In the genomic region with DNA sequence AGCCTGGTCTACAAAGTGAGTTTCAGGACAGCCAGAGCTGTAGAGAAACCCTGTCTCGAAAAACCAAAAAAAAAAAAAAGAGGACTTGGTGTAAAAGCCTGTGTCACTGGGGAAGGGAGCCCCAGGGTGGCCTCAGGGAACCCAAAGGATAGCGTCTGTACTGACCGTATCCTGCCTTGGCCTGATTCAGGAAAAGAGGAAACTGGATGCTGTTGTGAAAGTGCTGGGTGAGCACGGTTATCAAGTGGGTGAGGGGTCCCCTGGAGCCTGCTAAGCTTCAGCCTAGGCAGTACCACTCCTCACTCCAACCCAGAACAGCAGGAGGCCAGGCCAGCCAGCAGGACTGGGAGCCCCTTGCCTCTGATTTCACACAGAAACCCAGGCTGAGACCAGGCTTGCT, we compare ENCODE assay signal across 10 mouse cellular contexts. TPM values are rescaled to one million over a fixed set of nuclear protein-coding genes. Genes with fewer than 3 reads are reported as not detected.
DNase-seq lines count a peak whose midpoint lies in the region; ATAC-seq lines count a peak whose summit lies in the region.
"Had no signal": no experiment of that assay in that cellular context is flagged by ENCODE, and none has a peak within 500 bp of the region (broad histone marks: within the 10 kb centered on the region; RNA-seq: fewer than 3 reads in every experiment).

No protein-coding gene starts in this region.

- no peak for ATAC-seq in heart, embryonic 11.5 days (replicated peaks; ENCODE audit: insufficient number of reproducible peaks, low FRiP score, low TSS enrichment)
- ATAC-seq in limb, embryonic 15.5 days (ENCODE audit: insufficient number of reproducible peaks, low FRiP score, low TSS enrichment, low read depth) = no peak
- ATAC-seq in stomach, embryonic 16.5 days (ENCODE audit: insufficient read depth, low FRiP score) = no peak

- H3K4me1 ChIP-seq in heart, embryonic 11.5 days (ENCODE audit: control insufficient read depth, insufficient read depth, low read length) = peaks cover 31% of the 10 kb centered on the region
- peaks cover 43% of the 10 kb centered on the region for H3K4me1 ChIP-seq in limb, embryonic 15.5 days
- peaks cover 32% of the 10 kb centered on the region for H3K4me1 ChIP-seq in stomach, embryonic 16.5 days (ENCODE audit: control insufficient read depth, insufficient read depth, low read length)

- no peak overlapping the region for H3K27ac ChIP-seq in heart, embryonic 11.5 days (ENCODE audit: low read depth, low read length)
- peak overlapping the region; percentile 100; the same call in 1 of the 2 replicates for H3K27ac ChIP-seq in limb, embryonic 15.5 days
- H3K27ac ChIP-seq in stomach, embryonic 16.5 days (ENCODE audit: low read length) = peak overlapping the region; percentile 100

- no peaks in the 10 kb centered on the region for H3K9me3 ChIP-seq in heart, embryonic 11.5 days (replicated peaks; ENCODE audit: control insufficient read depth, low read length)
- H3K9me3 ChIP-seq in limb, embryonic 15.5 days = no peaks in the 10 kb centered on the region
- H3K9me3 ChIP-seq in stomach, embryonic 16.5 days (replicated peaks; ENCODE audit: control insufficient read depth, low read length) = no peaks in the 10 kb centered on the region

- DNase-seq in heart, postnatal 4 days = no peak
- peak; percentile 14 for DNase-seq in thymus, postnatal 14 days
- DNase-seq in thymus, adult 18-20 months = no peak
- no peak for DNase-seq in spleen, postnatal 4 days (ENCODE audit: low spot score in 2 of 2)
- DNase-seq in layer of hippocampus, postnatal 10 days (ENCODE audit: low spot score in 2 of 2) = no peak
- DNase-seq: adrenal gland, postnatal 25 days had no signal

- H3K36me3 ChIP-seq in heart, embryonic 11.5 days (ENCODE audit: control insufficient read depth, insufficient read depth, low read length) = peaks cover 11% of the 10 kb centered on the region
- peaks cover 36% of the 10 kb centered on the region for H3K36me3 ChIP-seq in limb, embryonic 15.5 days
- 0 out of 2 replicates have a peak, but pooled peaks cover 3% of the 10 kb centered on the region for H3K36me3 ChIP-seq in stomach, embryonic 16.5 days (ENCODE audit: control insufficient read depth, insufficient read depth, low read length)

- H3K9ac ChIP-seq in heart, embryonic 11.5 days (ENCODE audit: low read depth, low read length) = no peak overlapping the region
- H3K9ac ChIP-seq in limb, embryonic 15.5 days = no peak overlapping the region
- peak overlapping the region; percentile 93 for H3K9ac ChIP-seq in stomach, embryonic 16.5 days (ENCODE audit: low read length)

- H3K27me3 ChIP-seq in heart, embryonic 11.5 days (ENCODE audit: control insufficient read depth, insufficient read depth, low read length) = no peaks in the 10 kb centered on the region
- no peaks in the 10 kb centered on the region for H3K27me3 ChIP-seq in limb, embryonic 15.5 days
- H3K27me3 ChIP-seq in stomach, embryonic 16.5 days (ENCODE audit: control insufficient read depth, insufficient read depth, low read length) = no peaks in the 10 kb centered on the region

- no peak overlapping the region for H3K4me3 ChIP-seq in heart, embryonic 11.5 days (ENCODE audit: low read depth, low read length)
- H3K4me3 ChIP-seq in limb, embryonic 15.5 days = peak overlapping the region; percentile 91; the same call in 1 of the 2 replicates
- peak overlapping the region; percentile 89 for H3K4me3 ChIP-seq in stomach, embryonic 16.5 days (replicated peaks; ENCODE audit: low read length)

- WGBS in heart, embryonic 11.5 days (ENCODE audit: insufficient replicate concordance) = 77% methylated on average over 4 of the region's 4 CpGs
- 80% methylated on average over 4 of the region's 4 CpGs for WGBS in limb, embryonic 15.5 days
- 70% methylated on average over 4 of the region's 4 CpGs for WGBS in stomach, embryonic 16.5 days

- H3K4me2 ChIP-seq in heart, embryonic 11.5 days = peak overlapping the region; percentile 93; the same call in 1 of the 2 replicates
- peak overlapping the region; percentile 64 for H3K4me2 ChIP-seq in limb, embryonic 15.5 days
- peak overlapping the region; percentile 81 for H3K4me2 ChIP-seq in stomach, embryonic 16.5 days (ENCODE audit: low read depth, low read length)

RNA-seq across cellular contexts. Expression of a gene that starts 2.9 kb away (rescaled TPM):
- polyA plus RNA-seq in heart, embryonic 11.5 days (2014; fragmentation: Nextera tagmentation; extraction: Ambion mirVana) = 27.4 and 28.8 TPM in 2 replicates
- total RNA-seq in heart, postnatal 4 days (2021) = 10 to 100 TPM; 22.6 to 24.8 TPM
- 43.4 and 49.3 TPM in 2 replicates for polyA plus RNA-seq in limb, embryonic 15.5 days (2015; fragmentation: Nextera tagmentation; extraction: Ambion mirVana)
- 31.5 and 36.3 TPM in 2 replicates for polyA plus RNA-seq in stomach, embryonic 16.5 days (2015; fragmentation: Nextera tagmentation; extraction: Ambion mirVana)
- total RNA-seq in layer of hippocampus, postnatal 10 days (2021) = 10 to 100 TPM; 68.9 to 74.7 TPM

RNA-seq across cellular contexts. Expression of a gene that starts 8.9 kb away (rescaled TPM):
- polyA plus RNA-seq in heart, embryonic 11.5 days (2014; fragmentation: Nextera tagmentation; extraction: Ambion mirVana) = 96.8 and 112 TPM in 2 replicates
- total RNA-seq in heart, postnatal 4 days (2021) = 100 to 1,000 TPM; 170 to 187 TPM
- polyA plus RNA-seq in limb, embryonic 15.5 days (2015; fragmentation: Nextera tagmentation; extraction: Ambion mirVana) = 85.9 and 89.9 TPM in 2 replicates
- 81.1 and 87.7 TPM in 2 replicates for polyA plus RNA-seq in stomach, embryonic 16.5 days (2015; fragmentation: Nextera tagmentation; extraction: Ambion mirVana)
- 100 to 1,000 TPM; 164 to 168 TPM for total RNA-seq in layer of hippocampus, postnatal 10 days (2021)

RNA-seq across cellular contexts. Expression of a gene that starts 42.0 kb away (rescaled TPM):
- 0.25 and 0.79 TPM in 2 replicates for polyA plus RNA-seq in heart, embryonic 11.5 days (2014; fragmentation: Nextera tagmentation; extraction: Ambion mirVana)
- not detected for total RNA-seq in heart, postnatal 4 days (2021)
- polyA plus RNA-seq in limb, embryonic 15.5 days (2015; fragmentation: Nextera tagmentation; extraction: Ambion mirVana) = 0.24 and 0.88 TPM in 2 replicates
- polyA plus RNA-seq in stomach, embryonic 16.5 days (2015; fragmentation: Nextera tagmentation; extraction: Ambion mirVana) = 0.27 and 0.47 TPM in 2 replicates
- total RNA-seq in layer of hippocampus, postnatal 10 days (2021) = not detected
- total RNA-seq: adrenal gland, postnatal 25 days; megakaryocyte-erythroid progenitor cell, adult 5-6 weeks had no signal
